Mouse (Mus musculus) bone marrow macrophage, adult 2 months (primary cell): ENCODE data around the gene Etv2. TPM values are rescaled to one million over a fixed set of nuclear protein-coding genes. Genes with fewer than 3 reads are reported as not detected.

Experiments
- H3K27ac ChIP-seq: 2 replicates; pipeline ENCODE4 v1.5.1; 2012; ENCODE audit warnings: low read depth, low read length; ENCODE audit not compliant: insufficient read depth
- H3K4me1 ChIP-seq: 2 replicates; pipeline ENCODE4 v1.6.1; 2012; ENCODE audit warnings: low read length; ENCODE audit not compliant: control insufficient read depth, insufficient read depth
- H3K4me3 ChIP-seq: 2 replicates; pipeline ENCODE4 v1.5.1; 2012; ENCODE audit warnings: mild to moderate bottlenecking, low read length, moderate library complexity; ENCODE audit not compliant: insufficient read depth
- CTCF ChIP-seq: IDR thresholded peaks from 2 replicates; pipeline ENCODE4 v1.5.1; 2012; ENCODE audit warnings: low read depth, mild to moderate bottlenecking, low read length, moderate library complexity
- POLR2A ChIP-seq: IDR thresholded peaks from 2 replicates; pipeline ENCODE4 v1.6.1; 2012; ENCODE audit warnings: mild to moderate bottlenecking, low read depth, low read length, borderline replicate concordance
- polyA plus RNA-seq: library from polyadenylated mRNA; stranded (reverse); fragments of >200 nt; gene quantifications from 2 replicates; pipeline ENCODE4 v1.2.4, GENCODE M21; 2012; ENCODE audit not compliant: missing spikeins, insufficient read depth, insufficient read length

The Etv2 gene
- polyA plus RNA-seq: not detected in 2 replicates

- Histone ChIP-seq H3K4me3 (peak within 1 kb of the TSS; percentile 11; the same call in 1 of the 2 replicates), H3K27ac (no peak within 1 kb of the TSS), H3K4me1 (peaks cover 14% of the 10 kb centered on the region; the same call in 1 of the 2 replicates)
- no peak for TF ChIP-seq CTCF
- no peak for TF ChIP-seq POLR2A
Measured at GRCm38 (mm10) chr7:30635752-30636151, at the start of gene Etv2. Gene Etv2 (minus strand): TSS chr7:30635852.

- Histone ChIP-seq H3K4me1 (peaks cover 5% of the 10 kb centered on the region), H3K27ac (no peak overlapping the region), H3K4me3 (no peak overlapping the region)
- TF ChIP-seq POLR2A (no peak), CTCF (no peak)
Measured at GRCm38 (mm10) chr7:30683425-30683824, 47.8 kb upstream of the Etv2 start.

GRCm38 (mm10) chr7:30681897-30682296, 46.2 kb upstream of the Etv2 start:
- TF ChIP-seq POLR2A (no peak), CTCF (no peak)
- Histone ChIP-seq H3K27ac (no peak overlapping the region), H3K4me3 (no peak overlapping the region), H3K4me1 (peaks cover 5% of the 10 kb centered on the region)

- Histone ChIP-seq H3K4me1 (peaks cover 10% of the 10 kb centered on the region), H3K27ac (no peak overlapping the region), H3K4me3 (no peak overlapping the region)
- TF ChIP-seq CTCF (no peak), POLR2A (no peak)
Measured at GRCm38 (mm10) chr7:30678263-30678975, 42.8 kb upstream of the Etv2 start.

- H3K4me3 ChIP-seq: no peak within 1 kb of the TSS
- TF ChIP-seq CTCF: no peak
- TF ChIP-seq POLR2A: no peak
- H3K4me1 ChIP-seq: peaks cover 4% of the 10 kb centered on the region
- no peak within 1 kb of the TSS for H3K27ac ChIP-seq
Measured at GRCm38 (mm10) chr7:30671480-30671879, 35.8 kb upstream of the Etv2 start, which contains the start of gene Pmis2. Gene Pmis2 (minus strand): TSS chr7:30671605.

- Histone ChIP-seq H3K4me1 (0 out of 2 replicates have a peak, but pooled peaks cover 3% of the 10 kb centered on the region), H3K4me3 (no peak overlapping the region), H3K27ac (no peak overlapping the region)
- TF ChIP-seq CTCF (no peak), POLR2A (no peak)
Measured at GRCm38 (mm10) chr7:30669229-30669628, 33.6 kb upstream of the Etv2 start.

- no peak overlapping the region for H3K27ac ChIP-seq
- peak overlapping the region; percentile 77 for H3K4me3 ChIP-seq
- TF ChIP-seq CTCF (no peak), POLR2A (no peak)
- 0 out of 2 replicates have a peak, but pooled peaks cover 3% of the 10 kb centered on the region for H3K4me1 ChIP-seq
Measured at GRCm38 (mm10) chr7:30665321-30665720, 29.7 kb upstream of the Etv2 start.

GRCm38 (mm10) chr7:30664529-30665200, 29.0 kb upstream of the Etv2 start, which contains the start of gene Haus5:
Gene Haus5 (minus strand): TSS chr7:30664994.
- TF ChIP-seq POLR2A (no peak), CTCF (no peak)
- H3K27ac ChIP-seq: no peak within 1 kb of the TSS
- peak within 1 kb of the TSS; percentile 77 for H3K4me3 ChIP-seq
- H3K4me1 ChIP-seq: 0 out of 2 replicates have a peak, but pooled peaks cover 3% of the 10 kb centered on the region

GRCm38 (mm10) chr7:30649591-30650540, 14.2 kb upstream of the Etv2 start, which contains the start of gene Rbm42:
Gene Rbm42 (minus strand): TSS chr7:30650317.
- Histone ChIP-seq H3K27ac (no peak within 1 kb of the TSS), H3K4me3 (peak within 1 kb of the TSS; percentile 97), H3K4me1 (no peaks in the 10 kb centered on the region)
- TF ChIP-seq CTCF (no peak), POLR2A (no peak)
